Mouse (Mus musculus): ENCODE measurements at regions not wholly inside any gene's neighbourhood (a gene's known extent, or its start where the extent isn't known, plus 50 kb on each side); places are given as distances from the start of the nearest gene placed in this dataset.

DNA sequence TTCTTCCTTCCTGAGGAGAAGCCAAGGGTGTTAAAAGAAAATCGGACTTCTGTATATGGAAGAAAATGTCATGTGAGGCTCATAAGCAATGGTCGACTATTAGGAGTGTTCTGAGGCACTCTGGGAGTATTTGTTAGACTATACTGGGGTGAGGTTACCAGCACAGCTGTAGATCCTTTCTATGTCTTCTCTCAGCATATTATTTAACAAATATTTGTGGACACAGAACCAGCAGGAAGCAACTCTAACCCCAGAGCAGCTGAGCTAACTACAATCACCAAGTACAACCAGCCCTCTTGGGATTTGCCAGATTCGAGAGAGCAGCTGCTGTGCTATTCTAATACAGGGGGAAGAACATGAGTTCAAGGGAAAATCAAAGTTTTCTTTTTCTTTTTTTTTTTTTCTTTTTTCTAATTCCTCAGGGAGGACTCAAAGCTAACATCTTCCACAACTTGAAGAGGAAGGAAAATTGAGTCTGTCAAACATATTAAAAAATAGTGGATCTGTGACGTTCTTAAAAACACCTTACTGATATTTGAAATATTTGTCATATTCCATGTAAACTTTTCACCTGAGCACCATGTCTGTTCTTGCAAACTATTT, 933.3 kb upstream of the Cited2 start:
- ATAC-seq (replicated peaks; ENCODE audit: insufficient number of reproducible peaks, low FRiP score, low TSS enrichment, low read depth) (no peak), DNase-seq (ENCODE audit: low spot score) (peak; percentile 65)
- Histone ChIP-seq H3K4me2 (ENCODE audit: low read depth, low read length) (no peak overlapping the region), H3K27me3 (ENCODE audit: control insufficient read depth, insufficient read depth, low read length) (no peaks in the 10 kb centered on the region), H3K9me3 (replicated peaks; ENCODE audit: control insufficient read depth, low read length) (no peaks in the 10 kb centered on the region), H3K27ac (replicated peaks; ENCODE audit: low read depth, low read length) (no peak overlapping the region), H3K36me3 (replicated peaks; ENCODE audit: control insufficient read depth, insufficient read depth, low read depth, low read length) (no peaks in the 10 kb centered on the region), H3K9ac (replicated peaks; ENCODE audit: low read length) (no peak overlapping the region), H3K4me1 (ENCODE audit: control insufficient read depth, insufficient read depth, low read length) (no peaks in the 10 kb centered on the region), H3K4me3 (ENCODE audit: low read depth, low read length) (no peak overlapping the region)
- 52% methylated on average over 4 of the region's 4 CpGs for WGBS

DNA sequence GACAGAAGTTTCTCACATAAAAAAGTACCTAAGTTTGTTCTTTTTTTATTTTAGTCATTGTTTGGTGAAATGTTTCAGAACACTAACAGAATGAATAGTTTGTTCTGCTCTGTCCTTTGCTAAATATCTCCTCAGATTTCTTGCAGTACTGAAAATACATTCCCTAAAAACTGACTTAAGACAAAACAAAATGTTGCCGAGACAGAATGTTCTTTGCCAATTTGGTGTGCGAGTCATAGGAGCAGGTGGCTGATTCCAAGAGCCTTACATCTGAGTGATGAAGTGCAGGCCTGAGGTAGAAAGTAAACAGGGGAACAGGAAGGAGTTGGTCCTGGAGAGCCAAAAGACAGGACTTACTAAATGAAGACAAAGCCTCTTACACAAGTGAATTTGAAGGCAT, 919.0 kb upstream of the Cited2 start:
- Histone ChIP-seq H3K4me1 (ENCODE audit: control insufficient read depth, insufficient read depth, low read length) (no peaks in the 10 kb centered on the region), H3K9ac (replicated peaks; ENCODE audit: low read length) (no peak overlapping the region), H3K4me3 (ENCODE audit: low read depth, low read length) (no peak overlapping the region), H3K4me2 (ENCODE audit: low read depth, low read length) (no peak overlapping the region), H3K27me3 (ENCODE audit: control insufficient read depth, insufficient read depth, low read length) (no peaks in the 10 kb centered on the region), H3K27ac (replicated peaks; ENCODE audit: low read depth, low read length) (no peak overlapping the region), H3K36me3 (replicated peaks; ENCODE audit: control insufficient read depth, insufficient read depth, low read depth, low read length) (no peaks in the 10 kb centered on the region), H3K9me3 (replicated peaks; ENCODE audit: control insufficient read depth, low read length) (no peaks in the 10 kb centered on the region)
- no peak for ATAC-seq (replicated peaks; ENCODE audit: insufficient number of reproducible peaks, low FRiP score, low TSS enrichment, low read depth)
- no peak for DNase-seq (ENCODE audit: low spot score)
- 84% methylated on average over 2 of the region's 2 CpGs for WGBS

- Histone ChIP-seq H3K9ac (replicated peaks; ENCODE audit: low read length) (no peak overlapping the region), H3K36me3 (replicated peaks; ENCODE audit: control insufficient read depth, insufficient read depth, low read depth, low read length) (no peaks in the 10 kb centered on the region), H3K27ac (replicated peaks; ENCODE audit: low read depth, low read length) (no peak overlapping the region), H3K4me1 (ENCODE audit: control insufficient read depth, insufficient read depth, low read length) (no peaks in the 10 kb centered on the region), H3K9me3 (replicated peaks; ENCODE audit: control insufficient read depth, low read length) (no peaks in the 10 kb centered on the region), H3K4me3 (ENCODE audit: low read depth, low read length) (no peak overlapping the region), H3K4me2 (ENCODE audit: low read depth, low read length) (no peak overlapping the region), H3K27me3 (ENCODE audit: control insufficient read depth, insufficient read depth, low read length) (no peaks in the 10 kb centered on the region)
- DNase-seq (ENCODE audit: low spot score) (no peak), ATAC-seq (replicated peaks; ENCODE audit: insufficient number of reproducible peaks, low FRiP score, low TSS enrichment, low read depth) (no peak)
- 35% methylated on average over 2 of the region's 2 CpGs for WGBS
These were observed 912.3 kb upstream of the Cited2 start for GRCm38 (mm10) chr10:16810716-16811115.

DNA sequence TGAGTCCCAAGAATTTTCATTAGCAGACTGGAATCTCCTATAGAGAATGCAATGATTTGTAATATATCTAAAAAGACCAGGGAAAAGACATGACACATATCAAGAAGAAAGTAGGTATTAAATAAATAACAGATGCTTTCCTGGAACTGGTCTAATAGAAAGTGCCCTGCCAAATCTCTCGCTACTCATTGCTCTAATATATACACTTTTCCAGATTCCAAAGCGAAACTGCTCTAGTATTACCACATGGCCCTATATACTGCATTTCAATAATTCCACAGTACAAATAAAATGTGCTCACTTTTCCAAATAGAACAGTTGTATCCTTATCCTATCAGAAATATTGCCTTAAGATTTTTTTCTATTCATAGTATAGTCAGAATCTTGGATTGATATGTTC, 909.0 kb upstream of the Cited2 start:
- H3K4me1 ChIP-seq (ENCODE audit: control insufficient read depth, insufficient read depth, low read length) = no peaks in the 10 kb centered on the region
- H3K36me3 ChIP-seq (replicated peaks; ENCODE audit: control insufficient read depth, insufficient read depth, low read depth, low read length) = no peaks in the 10 kb centered on the region
- H3K4me2 ChIP-seq (ENCODE audit: low read depth, low read length) = no peak overlapping the region
- ATAC-seq (replicated peaks; ENCODE audit: insufficient number of reproducible peaks, low FRiP score, low TSS enrichment, low read depth) = no peak
- 84% methylated on average over 2 of the region's 2 CpGs for WGBS
- H3K27me3 ChIP-seq (ENCODE audit: control insufficient read depth, insufficient read depth, low read length) = no peaks in the 10 kb centered on the region
- DNase-seq (ENCODE audit: low spot score) = no peak
- H3K9me3 ChIP-seq (replicated peaks; ENCODE audit: control insufficient read depth, low read length) = no peaks in the 10 kb centered on the region
- no peak overlapping the region for H3K9ac ChIP-seq (replicated peaks; ENCODE audit: low read length)
- no peak overlapping the region for H3K27ac ChIP-seq (replicated peaks; ENCODE audit: low read depth, low read length)
- H3K4me3 ChIP-seq (ENCODE audit: low read depth, low read length) = no peak overlapping the region

DNA sequence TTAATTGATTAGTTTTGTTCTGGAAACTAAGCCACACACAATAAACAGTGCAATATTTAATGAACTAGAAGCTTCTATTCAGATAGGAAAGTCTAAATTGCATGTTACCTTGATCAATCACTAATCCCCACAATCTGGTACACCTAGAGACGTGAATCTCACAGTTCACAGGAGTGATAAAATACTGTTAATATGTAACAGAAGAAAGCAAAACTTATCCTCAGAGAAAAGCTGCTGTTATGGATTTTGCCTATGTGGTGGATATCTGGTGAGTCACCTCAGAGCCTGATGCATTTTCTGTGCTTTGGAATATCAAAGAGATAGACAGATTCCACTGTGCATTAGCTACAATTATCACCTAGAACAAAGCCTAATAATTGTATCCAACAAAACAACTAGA, 861.5 kb upstream of the Cited2 start:
- H3K4me3 ChIP-seq (ENCODE audit: low read depth, low read length) = no peak overlapping the region
- H3K9ac ChIP-seq (replicated peaks; ENCODE audit: low read length) = no peak overlapping the region
- H3K27ac ChIP-seq (replicated peaks; ENCODE audit: low read depth, low read length) = no peak overlapping the region
- ATAC-seq (replicated peaks; ENCODE audit: insufficient number of reproducible peaks, low FRiP score, low TSS enrichment, low read depth) = no peak
- H3K4me1 ChIP-seq (ENCODE audit: control insufficient read depth, insufficient read depth, low read length) = no peaks in the 10 kb centered on the region
- WGBS = 80% methylated on average over 1 of the region's 1 CpGs
- H3K36me3 ChIP-seq (replicated peaks; ENCODE audit: control insufficient read depth, insufficient read depth, low read depth, low read length) = no peaks in the 10 kb centered on the region
- no peak for DNase-seq (ENCODE audit: low spot score)
- no peak overlapping the region for H3K4me2 ChIP-seq (ENCODE audit: low read depth, low read length)
- no peaks in the 10 kb centered on the region for H3K27me3 ChIP-seq (ENCODE audit: control insufficient read depth, insufficient read depth, low read length)
- no peaks in the 10 kb centered on the region for H3K9me3 ChIP-seq (replicated peaks; ENCODE audit: control insufficient read depth, low read length)

DNA sequence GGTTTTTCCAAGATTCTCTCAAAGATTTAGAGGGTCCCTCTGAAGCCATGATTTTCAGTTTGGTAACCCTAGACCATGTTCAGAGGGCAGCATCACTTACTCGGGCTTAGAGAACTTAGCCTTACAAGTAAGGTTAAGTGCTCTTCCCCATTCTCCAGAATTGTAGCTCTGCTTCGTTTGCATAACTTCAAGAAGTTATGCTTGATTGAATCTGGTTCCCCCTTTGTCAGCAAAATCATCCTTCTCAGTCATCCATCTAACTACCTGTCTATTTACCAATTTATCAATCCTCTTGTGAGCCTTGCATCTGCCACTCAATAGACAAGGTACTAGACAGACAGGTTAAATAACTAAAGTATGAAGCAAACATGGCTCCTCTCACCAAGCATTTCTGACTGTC, 856.1 kb upstream of the Cited2 start:
- DNase-seq (ENCODE audit: low spot score) (no peak), ATAC-seq (replicated peaks; ENCODE audit: insufficient number of reproducible peaks, low FRiP score, low TSS enrichment, low read depth) (no peak)
- Histone ChIP-seq H3K4me2 (ENCODE audit: low read depth, low read length) (no peak overlapping the region), H3K9me3 (replicated peaks; ENCODE audit: control insufficient read depth, low read length) (no peaks in the 10 kb centered on the region), H3K4me3 (ENCODE audit: low read depth, low read length) (no peak overlapping the region), H3K9ac (replicated peaks; ENCODE audit: low read length) (no peak overlapping the region), H3K36me3 (replicated peaks; ENCODE audit: control insufficient read depth, insufficient read depth, low read depth, low read length) (no peaks in the 10 kb centered on the region), H3K27me3 (ENCODE audit: control insufficient read depth, insufficient read depth, low read length) (no peaks in the 10 kb centered on the region), H3K4me1 (ENCODE audit: control insufficient read depth, insufficient read depth, low read length) (no peaks in the 10 kb centered on the region), H3K27ac (replicated peaks; ENCODE audit: low read depth, low read length) (no peak overlapping the region)
- WGBS = 72% methylated on average over 2 of the region's 2 CpGs

GRCm38 (mm10) chr10:16874131-16874530, 848.9 kb upstream of the Cited2 start:
- 62% methylated on average over 3 of the region's 3 CpGs for WGBS
- H3K9me3 ChIP-seq (replicated peaks; ENCODE audit: control insufficient read depth, low read length) = no peaks in the 10 kb centered on the region
- no peak for ATAC-seq (replicated peaks; ENCODE audit: insufficient number of reproducible peaks, low FRiP score, low TSS enrichment, low read depth)
- no peak for DNase-seq (ENCODE audit: low spot score)
- no peaks in the 10 kb centered on the region for H3K27me3 ChIP-seq (ENCODE audit: control insufficient read depth, insufficient read depth, low read length)
- no peak overlapping the region for H3K9ac ChIP-seq (replicated peaks; ENCODE audit: low read length)
- H3K4me3 ChIP-seq (ENCODE audit: low read depth, low read length) = no peak overlapping the region
- no peak overlapping the region for H3K4me2 ChIP-seq (ENCODE audit: low read depth, low read length)
- no peaks in the 10 kb centered on the region for H3K4me1 ChIP-seq (ENCODE audit: control insufficient read depth, insufficient read depth, low read length)
- H3K27ac ChIP-seq (replicated peaks; ENCODE audit: low read depth, low read length) = no peak overlapping the region
- no peaks in the 10 kb centered on the region for H3K36me3 ChIP-seq (replicated peaks; ENCODE audit: control insufficient read depth, insufficient read depth, low read depth, low read length)

DNA sequence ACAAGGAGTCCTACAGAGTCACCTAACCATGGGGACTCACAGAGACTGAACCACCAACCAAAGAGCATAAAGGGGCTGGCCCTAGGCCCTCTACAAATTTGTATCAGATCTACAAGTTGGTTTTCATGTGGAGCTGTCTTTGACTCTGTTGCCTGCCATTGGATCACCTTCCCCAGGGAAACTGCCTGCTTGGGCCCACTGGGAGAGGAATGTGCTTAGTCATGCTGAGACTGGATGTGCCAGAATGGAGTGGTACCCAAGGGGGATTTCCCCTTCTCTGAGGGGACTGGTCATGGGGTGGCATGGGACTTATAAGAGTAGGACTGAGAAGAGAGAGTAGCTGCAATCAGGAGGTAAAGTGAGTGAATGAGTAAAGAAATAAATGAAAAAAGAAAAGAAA, 844.8 kb upstream of the Cited2 start:
- no peak overlapping the region for H3K4me2 ChIP-seq (ENCODE audit: low read depth, low read length)
- H3K27ac ChIP-seq (replicated peaks; ENCODE audit: low read depth, low read length) = no peak overlapping the region
- no peaks in the 10 kb centered on the region for H3K9me3 ChIP-seq (replicated peaks; ENCODE audit: control insufficient read depth, low read length)
- DNase-seq (ENCODE audit: low spot score) = no peak
- H3K4me3 ChIP-seq (ENCODE audit: low read depth, low read length) = no peak overlapping the region
- no peak overlapping the region for H3K9ac ChIP-seq (replicated peaks; ENCODE audit: low read length)
- H3K27me3 ChIP-seq (ENCODE audit: control insufficient read depth, insufficient read depth, low read length) = no peaks in the 10 kb centered on the region
- no peaks in the 10 kb centered on the region for H3K4me1 ChIP-seq (ENCODE audit: control insufficient read depth, insufficient read depth, low read length)
- ATAC-seq (replicated peaks; ENCODE audit: insufficient number of reproducible peaks, low FRiP score, low TSS enrichment, low read depth) = no peak
- H3K36me3 ChIP-seq (replicated peaks; ENCODE audit: control insufficient read depth, insufficient read depth, low read depth, low read length) = no peaks in the 10 kb centered on the region

All from embryonic facial prominence, embryonic 11.5 days (tissue).